27 mouse cellular contexts compared by ENCODE assay signal in genomic region chr3:42023187-42023586, GRCm38 (mm10).
"Had no signal": no experiment of that assay in that cellular context is flagged by ENCODE, and none has a peak within 500 bp of the region (broad histone marks: within the 10 kb centered on the region; RNA-seq: fewer than 3 reads in every experiment).

No protein-coding gene starts in this region.

- H3K9me3 ChIP-seq: heart, embryonic 10.5 days; heart, embryonic 12.5 days; hindbrain, embryonic 10.5 days; hindbrain, embryonic 13.5 days; hindbrain, embryonic 15.5 days; intestine, embryonic 15.5 days; limb, embryonic 10.5 days; limb, embryonic 12.5 days; liver, embryonic 13.5 days; liver, embryonic 15.5 days had no signal

- H3K27me3 ChIP-seq: heart, embryonic 12.5 days; hindbrain, embryonic 13.5 days; hindbrain, embryonic 15.5 days; intestine, embryonic 15.5 days; limb, embryonic 12.5 days; liver, embryonic 13.5 days; liver, embryonic 15.5 days had no signal

- DNase-seq: gastrocnemius, adult 2 months; gastrocnemius, postnatal 10 days; gastrocnemius, postnatal 25 days; heart, adult 18-20 months; heart, postnatal 10 days; heart, postnatal 4 days; kidney, adult 18-20 months; kidney, adult 8-10 months; kidney, postnatal 10 days; kidney, postnatal 25 days; kidney, postnatal 4 days; liver; liver, embryonic 13.5 days had no signal

- ATAC-seq: inflammation-experienced regulatory T-cells, adult 6 months; intestine, embryonic 15.5 days; intestine, postnatal 0 days had no signal

- H3K4me1 ChIP-seq: heart, embryonic 10.5 days; heart, embryonic 12.5 days; hindbrain, embryonic 10.5 days; hindbrain, embryonic 15.5 days; intestine, embryonic 15.5 days; limb, embryonic 10.5 days; limb, embryonic 12.5 days; liver, embryonic 13.5 days; liver, embryonic 15.5 days had no signal

- H3K9ac ChIP-seq: heart, embryonic 12.5 days; hindbrain, embryonic 13.5 days; hindbrain, embryonic 15.5 days; intestine, embryonic 15.5 days; limb, embryonic 12.5 days; liver, embryonic 13.5 days; liver, embryonic 15.5 days had no signal

- H3K4me3 ChIP-seq: gastrocnemius, adult 2 months; heart, embryonic 10.5 days; heart, embryonic 12.5 days; hindbrain, embryonic 10.5 days; hindbrain, embryonic 13.5 days; hindbrain, embryonic 15.5 days; intestine, embryonic 15.5 days; layer of hippocampus, adult 2 months; left cerebral cortex, adult 2 months; limb, embryonic 10.5 days; limb, embryonic 12.5 days; liver, embryonic 13.5 days; liver, embryonic 15.5 days had no signal

- H3K36me3 ChIP-seq: heart, embryonic 10.5 days; heart, embryonic 12.5 days; hindbrain, embryonic 10.5 days; hindbrain, embryonic 13.5 days; hindbrain, embryonic 15.5 days; intestine, embryonic 15.5 days; limb, embryonic 10.5 days; limb, embryonic 12.5 days; liver, embryonic 13.5 days; liver, embryonic 15.5 days had no signal

- H3K4me2 ChIP-seq: heart, embryonic 12.5 days; hindbrain, embryonic 13.5 days; hindbrain, embryonic 15.5 days; intestine, embryonic 15.5 days; limb, embryonic 12.5 days; liver, embryonic 11.5 days; liver, embryonic 13.5 days; liver, embryonic 15.5 days had no signal

- H3K27ac ChIP-seq: gastrocnemius, adult 2 months; heart, embryonic 10.5 days; hindbrain, embryonic 10.5 days; hindbrain, embryonic 13.5 days; hindbrain, embryonic 15.5 days; intestine, embryonic 15.5 days; layer of hippocampus, adult 2 months; left cerebral cortex, adult 2 months; limb, embryonic 10.5 days; limb, embryonic 12.5 days; liver, embryonic 13.5 days; liver, embryonic 15.5 days had no signal
